In genomic region chr8:70791975-70792691, GRCm38 (mm10) we compare ENCODE assay signal across 7 mouse cellular contexts. TPM values are rescaled to one million over a fixed set of nuclear protein-coding genes. Genes with fewer than 3 reads are reported as not detected.
A peak's percentile ranks its signal among the peaks of the same experiment; 100 is the strongest.
DNase-seq lines count a peak whose midpoint lies in the region; ATAC-seq and TF ChIP-seq lines count a peak whose summit lies in the region.

No protein-coding gene starts in this region.

- no peak for TF ChIP-seq POLR2A in kidney, adult 2 months (IDR thresholded peaks at IDR 0.05; ENCODE audit: low read depth, low read length)
- peak; percentile 52 for TF ChIP-seq POLR2A in spleen, adult 2 months (IDR thresholded peaks at IDR 0.05; ENCODE audit: low read depth, low read length)

- H3K36me3 ChIP-seq in embryonic facial prominence, embryonic 11.5 days (replicated peaks; ENCODE audit: control insufficient read depth, insufficient read depth, low read depth, low read length), result no peaks in the 10 kb centered on the region
- no peaks in the 10 kb centered on the region; the same call in 1 of the 2 replicates for H3K36me3 ChIP-seq in kidney, adult 2 months (ENCODE audit: control insufficient read depth, insufficient read depth, low read length)
- H3K36me3 ChIP-seq in limb, embryonic 12.5 days, result peaks cover 27% of the 10 kb centered on the region
- H3K36me3 ChIP-seq in midbrain, embryonic 15.5 days (replicated peaks), result 0 out of 2 replicates have a peak, but pooled peaks cover 9% of the 10 kb centered on the region
- peaks cover 27% of the 10 kb centered on the region for H3K36me3 ChIP-seq in spleen, adult 2 months (ENCODE audit: control insufficient read depth, insufficient read depth, low read length)

- peak overlapping the region; percentile 76 for H3K9ac ChIP-seq in embryonic facial prominence, embryonic 11.5 days (replicated peaks; ENCODE audit: low read length)
- H3K9ac ChIP-seq in limb, embryonic 12.5 days (replicated peaks), result peak overlapping the region; percentile 87
- H3K9ac ChIP-seq in midbrain, embryonic 15.5 days, result peak overlapping the region; percentile 73

- H3K4me2 ChIP-seq in embryonic facial prominence, embryonic 11.5 days (ENCODE audit: low read depth, low read length), result peak overlapping the region; percentile 91
- peak overlapping the region; percentile 70 for H3K4me2 ChIP-seq in limb, embryonic 12.5 days
- H3K4me2 ChIP-seq in midbrain, embryonic 15.5 days, result peak overlapping the region; percentile 53

- 6% methylated on average over 58 of the region's 58 CpGs for WGBS in embryonic facial prominence, embryonic 11.5 days
- 2% methylated on average over 57 of the region's 58 CpGs for WGBS in kidney, adult 2 months
- WGBS in limb, embryonic 12.5 days, result 6% methylated on average over 58 of the region's 58 CpGs
- 6% methylated on average over 58 of the region's 58 CpGs for WGBS in midbrain, embryonic 15.5 days
- WGBS in spleen, adult 2 months, result under 1% methylated on average over 58 of the region's 58 CpGs

- DNase-seq in adrenal gland, postnatal 14 days, result peak; percentile 99
- DNase-seq in embryonic facial prominence, embryonic 11.5 days (ENCODE audit: low spot score), result peak; percentile 98
- peak; percentile 97 to 98 for DNase-seq in heart, adult 18-20 months
- DNase-seq in kidney, adult 2 months, result peak; percentile 98
- peak; percentile 94 to 98 for DNase-seq in spleen, adult 2 months (ENCODE audit: low read depth in 1 of 2, low spot score in 2 of 2)

- peak; percentile 82 for ATAC-seq in embryonic facial prominence, embryonic 11.5 days (replicated peaks; ENCODE audit: insufficient number of reproducible peaks, low FRiP score, low TSS enrichment, low read depth)
- peak; percentile 79 for ATAC-seq in limb, embryonic 12.5 days (ENCODE audit: insufficient number of reproducible peaks, insufficient read depth, low FRiP score, low TSS enrichment, low read depth)
- ATAC-seq in midbrain, embryonic 15.5 days (replicated peaks), result peak; percentile 84

- H3K4me1 ChIP-seq in embryonic facial prominence, embryonic 11.5 days (ENCODE audit: control insufficient read depth, insufficient read depth, low read length), result peaks cover 19% of the 10 kb centered on the region
- peaks cover 12% of the 10 kb centered on the region; the same call in 1 of the 2 replicates for H3K4me1 ChIP-seq in kidney, adult 2 months (ENCODE audit: control insufficient read depth, insufficient read depth, low read length)
- H3K4me1 ChIP-seq in limb, embryonic 12.5 days (replicated peaks), result peaks cover 51% of the 10 kb centered on the region
- peaks cover 40% of the 10 kb centered on the region for H3K4me1 ChIP-seq in midbrain, embryonic 15.5 days
- H3K4me1 ChIP-seq in spleen, adult 2 months (ENCODE audit: control insufficient read depth, insufficient read depth, insufficient read length), result peaks cover 20% of the 10 kb centered on the region

- no peaks in the 10 kb centered on the region for H3K27me3 ChIP-seq in embryonic facial prominence, embryonic 11.5 days (ENCODE audit: control insufficient read depth, insufficient read depth, low read length)
- no peaks in the 10 kb centered on the region for H3K27me3 ChIP-seq in kidney, adult 2 months (replicated peaks; ENCODE audit: control insufficient read depth, insufficient read depth, low read length)
- peaks cover 14% of the 10 kb centered on the region for H3K27me3 ChIP-seq in limb, embryonic 12.5 days
- peaks cover 4% of the 10 kb centered on the region; the same call in 1 of the 2 replicates for H3K27me3 ChIP-seq in midbrain, embryonic 15.5 days (replicated peaks)
- no peaks in the 10 kb centered on the region for H3K27me3 ChIP-seq in spleen, adult 2 months (ENCODE audit: control insufficient read depth, insufficient read depth, low read length)

- TF ChIP-seq CTCF in kidney, adult 2 months (conservative IDR thresholded peaks at IDR 0.05; ENCODE audit: insufficient read depth, insufficient read length, low read depth, low read length), result no peak
- TF ChIP-seq CTCF in spleen, adult 2 months (IDR thresholded peaks at IDR 0.05; ENCODE audit: extremely low read depth, insufficient read depth, insufficient read length, insufficient replicate concordance), result no peak

- peak overlapping the region; percentile 80 for H3K27ac ChIP-seq in embryonic facial prominence, embryonic 11.5 days (replicated peaks; ENCODE audit: low read depth, low read length)
- peak overlapping the region; percentile 72 for H3K27ac ChIP-seq in kidney, adult 2 months (ENCODE audit: insufficient read depth, low read depth, low read length)
- H3K27ac ChIP-seq in limb, embryonic 12.5 days, result peak overlapping the region; percentile 91
- peak overlapping the region; percentile 88 for H3K27ac ChIP-seq in midbrain, embryonic 15.5 days
- H3K27ac ChIP-seq in spleen, adult 2 months (ENCODE audit: insufficient read depth, low read length), result peak overlapping the region; percentile 80

- peak overlapping the region; percentile 68 for H3K4me3 ChIP-seq in embryonic facial prominence, embryonic 11.5 days (ENCODE audit: low read depth, low read length)
- H3K4me3 ChIP-seq in kidney, adult 2 months (ENCODE audit: insufficient read depth, low read depth, low read length), result peak overlapping the region; percentile 70
- H3K4me3 ChIP-seq in limb, embryonic 12.5 days (replicated peaks), result peak overlapping the region; percentile 73
- peak overlapping the region; percentile 59 for H3K4me3 ChIP-seq in midbrain, embryonic 15.5 days
- H3K4me3 ChIP-seq in spleen, adult 2 months (ENCODE audit: extremely low read depth, insufficient read depth, insufficient read length), result peak overlapping the region; percentile 73

- no peaks in the 10 kb centered on the region for H3K9me3 ChIP-seq in embryonic facial prominence, embryonic 11.5 days (replicated peaks; ENCODE audit: control insufficient read depth, low read length)
- H3K9me3 ChIP-seq in limb, embryonic 12.5 days, result no peaks in the 10 kb centered on the region
- H3K9me3 ChIP-seq in midbrain, embryonic 15.5 days, result no peaks in the 10 kb centered on the region

RNA-seq across cellular contexts. Expression of gene Mast3, which starts 12.7 kb away (rescaled TPM):
- 22.9 and 28.2 TPM in 2 replicates for total RNA-seq in adrenal gland, postnatal 14 days (2021)
- 8.3 and 9.7 TPM in 2 replicates for polyA plus RNA-seq in embryonic facial prominence, embryonic 11.5 days (2014; fragmentation: Nextera tagmentation; extraction: Ambion mirVana)
- total RNA-seq in heart, adult 18-20 months (2021), result 1 to 10 TPM; 6.8 to 9.8 TPM
- 25.3 and 27.4 TPM in 2 replicates for polyA plus RNA-seq in kidney, adult 2 months (2012; rRNA removed)
- polyA plus RNA-seq in limb, embryonic 12.5 days (2016; fragmentation: Nextera tagmentation; extraction: Ambion mirVana), result 13.2 and 14.5 TPM in 2 replicates
- polyA plus RNA-seq in midbrain, embryonic 15.5 days (2015; fragmentation: Nextera tagmentation; extraction: Ambion mirVana), result 26.4 and 26.9 TPM in 2 replicates
- 175 and 297 TPM in 2 replicates for polyA plus RNA-seq in spleen, adult 2 months (2012; rRNA removed)

RNA-seq across cellular contexts. Expression of gene Pik3r2, which starts 15.6 kb away (rescaled TPM):
- 35.4 and 44.0 TPM in 2 replicates for total RNA-seq in adrenal gland, postnatal 14 days (2021)
- polyA plus RNA-seq in embryonic facial prominence, embryonic 11.5 days (2014; fragmentation: Nextera tagmentation; extraction: Ambion mirVana), result 30.1 and 33.4 TPM in 2 replicates
- total RNA-seq in heart, adult 18-20 months (2021), result 10 to 100 TPM; 19.7 to 21.4 TPM
- 60.5 and 94.7 TPM in 2 replicates for polyA plus RNA-seq in kidney, adult 2 months (2012; rRNA removed)
- 80.2 and 80.6 TPM in 2 replicates for polyA plus RNA-seq in limb, embryonic 12.5 days (2016; fragmentation: Nextera tagmentation; extraction: Ambion mirVana)
- polyA plus RNA-seq in midbrain, embryonic 15.5 days (2015; fragmentation: Nextera tagmentation; extraction: Ambion mirVana), result 113 TPM in 2 replicates
- polyA plus RNA-seq in spleen, adult 2 months (2012; rRNA removed), result 56.3 and 90.3 TPM in 2 replicates

RNA-seq across cellular contexts. Expression of gene Il12rb1, which starts 16.1 kb away (rescaled TPM):
- 0.34 TPM in 1 of 2 replicates, not detected in the other for total RNA-seq in adrenal gland, postnatal 14 days (2021)
- 0.10 TPM in 1 of 2 replicates, not detected in the other for polyA plus RNA-seq in embryonic facial prominence, embryonic 11.5 days (2014; fragmentation: Nextera tagmentation; extraction: Ambion mirVana)
- total RNA-seq in heart, adult 18-20 months (2021), result under 1 TPM; 0.15 to 0.31 TPM
- 0.42 and 0.48 TPM in 2 replicates for polyA plus RNA-seq in kidney, adult 2 months (2012; rRNA removed)
- not detected in 2 replicates for polyA plus RNA-seq in limb, embryonic 12.5 days (2016; fragmentation: Nextera tagmentation; extraction: Ambion mirVana)
- 0.10 and 0.36 TPM in 2 replicates for polyA plus RNA-seq in midbrain, embryonic 15.5 days (2015; fragmentation: Nextera tagmentation; extraction: Ambion mirVana)
- polyA plus RNA-seq in spleen, adult 2 months (2012; rRNA removed), result 5.8 and 7.4 TPM in 2 replicates

RNA-seq across cellular contexts. Expression of gene Mpv17l2, which starts 31.4 kb away (rescaled TPM):
- 113 and 123 TPM in 2 replicates for total RNA-seq in adrenal gland, postnatal 14 days (2021)
- polyA plus RNA-seq in embryonic facial prominence, embryonic 11.5 days (2014; fragmentation: Nextera tagmentation; extraction: Ambion mirVana), result 25.8 and 33.5 TPM in 2 replicates
- total RNA-seq in heart, adult 18-20 months (2021), result 10 to 100 TPM; 26.9 to 27.5 TPM
- 73.4 and 96.3 TPM in 2 replicates for polyA plus RNA-seq in kidney, adult 2 months (2012; rRNA removed)
- 25.8 and 29.0 TPM in 2 replicates for polyA plus RNA-seq in limb, embryonic 12.5 days (2016; fragmentation: Nextera tagmentation; extraction: Ambion mirVana)
- 36.6 and 38.4 TPM in 2 replicates for polyA plus RNA-seq in midbrain, embryonic 15.5 days (2015; fragmentation: Nextera tagmentation; extraction: Ambion mirVana)
- polyA plus RNA-seq in spleen, adult 2 months (2012; rRNA removed), result 37.3 and 69.8 TPM in 2 replicates

RNA-seq across cellular contexts. Expression of gene Rab3a, which starts 37.7 kb away (rescaled TPM):
- total RNA-seq in adrenal gland, postnatal 14 days (2021), result 56.2 and 75.1 TPM in 2 replicates
- polyA plus RNA-seq in embryonic facial prominence, embryonic 11.5 days (2014; fragmentation: Nextera tagmentation; extraction: Ambion mirVana), result 24.8 and 31.6 TPM in 2 replicates
- 10 to 100 TPM; 40.3 to 49.2 TPM for total RNA-seq in heart, adult 18-20 months (2021)
- polyA plus RNA-seq in kidney, adult 2 months (2012; rRNA removed), result 29.7 and 31.1 TPM in 2 replicates
- 13.7 and 13.8 TPM in 2 replicates for polyA plus RNA-seq in limb, embryonic 12.5 days (2016; fragmentation: Nextera tagmentation; extraction: Ambion mirVana)
- 473 and 487 TPM in 2 replicates for polyA plus RNA-seq in midbrain, embryonic 15.5 days (2015; fragmentation: Nextera tagmentation; extraction: Ambion mirVana)
- polyA plus RNA-seq in spleen, adult 2 months (2012; rRNA removed), result 12.1 and 17.7 TPM in 2 replicates

Comparison
In these comparisons a context has a peak if more than half of its experiments do, and no peak if none do; other contexts are left out.
1. Peak in every context shown above with its lines: DNase-seq, ATAC-seq, H3K4me3 ChIP-seq and H3K27ac ChIP-seq.